Mouse (Mus musculus): ENCODE data around the gene Slc31a2. TPM values are rescaled to one million over a fixed set of nuclear protein-coding genes. Genes with fewer than 3 reads are reported as not detected.

Slc31a2 gene
- polyA plus RNA-seq, 1 experiment from 2014 or later: 13.6 TPM

DNA sequence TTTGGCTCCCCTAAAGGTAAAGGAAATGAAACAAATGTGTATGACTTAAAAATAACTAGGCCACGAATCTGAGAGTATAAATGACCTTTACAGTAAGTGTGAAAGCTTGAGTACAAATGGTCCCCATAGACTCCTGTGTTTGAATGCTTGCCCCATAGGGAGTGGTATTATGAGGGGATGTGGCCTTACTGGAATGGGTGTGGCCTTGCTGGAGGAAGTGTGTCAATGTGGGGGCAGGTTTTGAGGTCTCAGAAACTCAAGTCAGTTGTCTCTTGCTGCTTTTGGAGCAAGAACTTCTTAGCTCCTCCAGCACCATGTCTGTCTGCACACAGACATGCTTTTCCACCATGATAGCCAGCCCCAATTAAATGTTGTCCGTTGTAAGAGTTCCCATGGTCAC is 54.1 kb downstream of the Slc31a2 start:
- WGBS: 83% methylated on average over 2 of the region's 2 CpGs

DNA sequence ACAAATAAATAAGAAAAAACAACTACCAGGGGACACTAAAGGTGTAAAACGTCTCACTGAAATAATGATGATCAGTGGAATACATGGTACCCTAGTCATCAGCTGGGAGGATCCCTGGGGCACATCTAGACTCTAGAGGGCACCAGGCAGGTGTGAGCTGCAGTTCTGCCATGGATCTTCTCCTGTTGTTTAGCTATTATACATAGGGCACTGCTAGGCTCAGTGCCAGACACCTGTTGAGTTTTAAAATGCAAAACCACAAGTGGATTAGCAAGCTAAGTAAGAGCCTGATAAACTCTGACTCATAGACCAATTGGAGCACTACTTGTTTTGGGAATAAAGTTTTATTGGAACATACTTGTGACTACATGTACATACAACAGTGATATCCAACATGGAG is 55.9 kb downstream of the Slc31a2 start:
- no peak overlapping the region for H3K4me3 ChIP-seq (ENCODE audit: low read depth, low read length)
- H3K4me2 ChIP-seq (ENCODE audit: low read length): no peak overlapping the region
- DNase-seq (ENCODE audit: low spot score): no peak
- ATAC-seq (replicated peaks; ENCODE audit: low FRiP score, low TSS enrichment, low read depth): no peak
- no peaks in the 10 kb centered on the region for H3K4me1 ChIP-seq (replicated peaks; ENCODE audit: control insufficient read depth, insufficient read depth, low read length)
- no peak overlapping the region for H3K9ac ChIP-seq (ENCODE audit: low read length)
- H3K36me3 ChIP-seq (ENCODE audit: control insufficient read depth, insufficient read depth, low read length): peaks cover 61% of the 10 kb centered on the region
- H3K9me3 ChIP-seq (ENCODE audit: control insufficient read depth, low read length): no peaks in the 10 kb centered on the region
- no peaks in the 10 kb centered on the region for H3K27me3 ChIP-seq (replicated peaks; ENCODE audit: control insufficient read depth, insufficient read depth, low read length)
- H3K27ac ChIP-seq (ENCODE audit: low read depth): no peak overlapping the region
- 58% methylated on average over 1 of the region's 1 CpGs for WGBS

More for the DNA sequence above, 54.1 kb downstream of the Slc31a2 start:
- Histone ChIP-seq H3K9me3 (ENCODE audit: control insufficient read depth, low read length) (no peaks in the 10 kb centered on the region), H3K4me1 (replicated peaks; ENCODE audit: control insufficient read depth, insufficient read depth, low read length) (no peaks in the 10 kb centered on the region), H3K4me3 (ENCODE audit: low read depth, low read length) (no peak overlapping the region), H3K27ac (ENCODE audit: low read depth) (no peak overlapping the region), H3K27me3 (replicated peaks; ENCODE audit: control insufficient read depth, insufficient read depth, low read length) (no peaks in the 10 kb centered on the region), H3K9ac (ENCODE audit: low read length) (no peak overlapping the region), H3K36me3 (ENCODE audit: control insufficient read depth, insufficient read depth, low read length) (peaks cover 54% of the 10 kb centered on the region), H3K4me2 (ENCODE audit: low read length) (no peak overlapping the region)
- ATAC-seq (replicated peaks; ENCODE audit: low FRiP score, low TSS enrichment, low read depth) (no peak), DNase-seq (ENCODE audit: low spot score) (no peak)

DNA sequence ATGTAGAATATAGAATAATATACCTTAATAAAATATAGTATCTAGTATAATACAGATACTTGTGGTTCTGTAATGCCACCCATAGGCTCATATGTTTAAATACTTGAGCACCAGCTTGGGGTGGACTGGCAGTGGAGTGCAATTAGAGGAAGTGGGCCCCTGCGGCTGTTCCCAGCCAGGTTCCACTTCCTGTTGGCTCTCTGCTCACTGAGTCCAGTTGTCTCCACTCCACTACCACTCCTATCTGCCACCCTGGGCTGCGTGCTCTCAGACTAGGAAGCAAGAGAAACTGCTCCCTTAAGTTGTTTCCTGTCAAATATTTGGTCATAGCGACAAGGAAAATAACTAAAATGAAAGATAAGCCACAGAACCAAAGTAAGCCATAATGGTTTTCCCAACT is 60.3 kb downstream of the Slc31a2 start:
- Histone ChIP-seq H3K4me1 (replicated peaks; ENCODE audit: control insufficient read depth, insufficient read depth, low read length) (no peaks in the 10 kb centered on the region), H3K27me3 (replicated peaks; ENCODE audit: control insufficient read depth, insufficient read depth, low read length) (no peaks in the 10 kb centered on the region), H3K9me3 (ENCODE audit: control insufficient read depth, low read length) (no peaks in the 10 kb centered on the region), H3K9ac (ENCODE audit: low read length) (no peak overlapping the region), H3K4me2 (ENCODE audit: low read length) (no peak overlapping the region), H3K4me3 (ENCODE audit: low read depth, low read length) (no peak overlapping the region), H3K27ac (ENCODE audit: low read depth) (no peak overlapping the region), H3K36me3 (ENCODE audit: control insufficient read depth, insufficient read depth, low read length) (peaks cover 81% of the 10 kb centered on the region)
- DNase-seq (ENCODE audit: low spot score) (no peak), ATAC-seq (replicated peaks; ENCODE audit: low FRiP score, low TSS enrichment, low read depth) (no peak)
- WGBS: 95% methylated on average over 3 of the region's 3 CpGs

DNA sequence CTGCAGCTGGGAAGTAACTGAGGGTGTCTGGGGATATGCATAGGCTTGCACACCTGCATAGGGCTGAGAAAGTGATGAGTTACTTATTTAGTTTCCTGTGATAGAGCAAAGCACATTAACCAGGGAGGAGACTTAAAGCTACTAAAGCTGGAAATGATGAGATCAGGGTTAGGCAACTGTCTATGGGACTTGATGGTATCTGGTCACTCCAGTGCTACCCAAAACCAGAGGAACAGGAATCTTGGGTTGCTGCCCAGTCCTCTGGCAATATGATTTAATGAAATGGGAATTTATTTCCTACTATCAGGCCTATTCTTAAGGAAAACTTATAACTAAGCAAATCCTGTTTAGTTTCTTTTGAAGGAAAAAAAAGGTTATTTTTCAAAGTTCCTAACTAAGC is 63.7 kb downstream of the Slc31a2 start:
- ATAC-seq (replicated peaks; ENCODE audit: low FRiP score, low TSS enrichment, low read depth) (no peak), DNase-seq (ENCODE audit: low spot score) (no peak)
- no peaks in the 10 kb centered on the region for H3K27me3 ChIP-seq (replicated peaks; ENCODE audit: control insufficient read depth, insufficient read depth, low read length)

DNA sequence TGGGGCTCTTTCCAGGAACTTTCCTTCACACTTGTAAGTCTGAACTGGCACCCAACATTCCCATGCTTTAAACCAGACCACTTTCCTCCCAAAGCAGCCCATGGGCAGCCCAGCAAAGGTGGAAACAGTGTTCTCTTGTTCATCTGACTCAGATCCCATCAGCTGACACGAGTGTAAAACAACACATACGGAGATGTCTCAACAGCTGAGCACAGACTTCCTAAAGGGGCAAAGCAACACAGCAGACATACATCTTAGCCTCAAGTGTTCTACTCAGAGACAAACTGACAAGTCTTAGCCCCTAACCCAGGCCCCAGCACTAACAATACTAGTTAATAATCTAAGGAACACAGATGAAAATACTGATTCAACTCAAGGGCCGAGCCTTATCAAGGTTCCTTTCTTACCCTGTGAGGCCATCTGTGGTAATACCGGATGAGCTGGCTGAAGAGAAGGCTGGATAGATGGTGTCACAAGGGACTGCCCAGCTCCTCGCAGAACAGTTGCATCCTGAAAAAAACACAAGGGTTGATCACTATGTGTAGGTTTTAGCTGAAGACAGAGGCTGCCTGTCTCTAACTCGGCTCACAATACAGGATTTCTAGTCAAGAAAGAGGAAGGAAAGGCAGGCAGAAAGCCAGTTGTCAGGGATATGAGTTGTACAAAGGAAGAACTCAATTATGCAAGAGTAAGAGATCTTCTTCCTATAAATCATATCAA is 66.7 kb downstream of the Slc31a2 start:
- Histone ChIP-seq H3K36me3 (ENCODE audit: control insufficient read depth, insufficient read depth, low read length) (peaks cover 79% of the 10 kb centered on the region), H3K9ac (ENCODE audit: low read length) (no peak overlapping the region), H3K4me2 (ENCODE audit: low read length) (no peak overlapping the region), H3K4me3 (ENCODE audit: low read depth, low read length) (no peak overlapping the region), H3K9me3 (ENCODE audit: control insufficient read depth, low read length) (no peaks in the 10 kb centered on the region), H3K27me3 (replicated peaks; ENCODE audit: control insufficient read depth, insufficient read depth, low read length) (no peaks in the 10 kb centered on the region), H3K4me1 (replicated peaks; ENCODE audit: control insufficient read depth, insufficient read depth, low read length) (no peaks in the 10 kb centered on the region), H3K27ac (ENCODE audit: low read depth) (no peak overlapping the region)
- no peak for DNase-seq (ENCODE audit: low spot score)
- ATAC-seq (replicated peaks; ENCODE audit: low FRiP score, low TSS enrichment, low read depth): no peak
- 85% methylated on average over 6 of the region's 6 CpGs for WGBS

More for the DNA sequence above, 63.7 kb downstream of the Slc31a2 start:
- no peak overlapping the region for H3K9ac ChIP-seq (ENCODE audit: low read length)
- H3K4me3 ChIP-seq (ENCODE audit: low read depth, low read length): no peak overlapping the region
- H3K4me2 ChIP-seq (ENCODE audit: low read length): no peak overlapping the region
- no peak overlapping the region for H3K27ac ChIP-seq (ENCODE audit: low read depth)
- H3K4me1 ChIP-seq (replicated peaks; ENCODE audit: control insufficient read depth, insufficient read depth, low read length): no peaks in the 10 kb centered on the region
- peaks cover 79% of the 10 kb centered on the region for H3K36me3 ChIP-seq (ENCODE audit: control insufficient read depth, insufficient read depth, low read length)
- H3K9me3 ChIP-seq (ENCODE audit: control insufficient read depth, low read length): no peaks in the 10 kb centered on the region

DNA sequence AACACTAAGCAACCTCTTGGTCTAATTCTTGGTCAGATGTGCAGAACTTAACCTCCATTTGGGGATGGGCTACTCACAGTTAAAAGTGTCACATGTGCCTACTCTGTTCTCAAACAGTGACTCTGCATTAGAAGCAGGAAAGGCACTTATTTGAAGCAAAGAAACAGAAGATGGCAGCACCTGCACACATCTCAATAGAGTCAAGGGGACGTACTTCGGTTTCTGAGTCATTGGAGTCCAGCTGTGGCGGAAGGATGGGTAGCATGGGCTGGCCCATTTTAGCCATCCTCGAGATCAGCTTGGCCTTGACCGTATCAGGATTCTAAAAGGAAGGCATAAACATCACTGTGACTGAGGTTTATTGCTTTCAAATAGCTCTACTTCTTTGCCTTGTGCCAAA is 69.6 kb downstream of the Slc31a2 start:
- ATAC-seq (replicated peaks; ENCODE audit: low FRiP score, low TSS enrichment, low read depth) (no peak), DNase-seq (ENCODE audit: low spot score) (no peak)
- peaks cover 71% of the 10 kb centered on the region for H3K36me3 ChIP-seq (ENCODE audit: control insufficient read depth, insufficient read depth, low read length)
- H3K27me3 ChIP-seq (replicated peaks; ENCODE audit: control insufficient read depth, insufficient read depth, low read length): no peaks in the 10 kb centered on the region
- H3K4me1 ChIP-seq (replicated peaks; ENCODE audit: control insufficient read depth, insufficient read depth, low read length): no peaks in the 10 kb centered on the region
- H3K9me3 ChIP-seq (ENCODE audit: control insufficient read depth, low read length): no peaks in the 10 kb centered on the region
- H3K27ac ChIP-seq (ENCODE audit: low read depth): no peak overlapping the region
- H3K9ac ChIP-seq (ENCODE audit: low read length): no peak overlapping the region
- WGBS: 78% methylated on average over 5 of the region's 5 CpGs
- H3K4me2 ChIP-seq (ENCODE audit: low read length): no peak overlapping the region
- no peak overlapping the region for H3K4me3 ChIP-seq (ENCODE audit: low read depth, low read length)

DNA sequence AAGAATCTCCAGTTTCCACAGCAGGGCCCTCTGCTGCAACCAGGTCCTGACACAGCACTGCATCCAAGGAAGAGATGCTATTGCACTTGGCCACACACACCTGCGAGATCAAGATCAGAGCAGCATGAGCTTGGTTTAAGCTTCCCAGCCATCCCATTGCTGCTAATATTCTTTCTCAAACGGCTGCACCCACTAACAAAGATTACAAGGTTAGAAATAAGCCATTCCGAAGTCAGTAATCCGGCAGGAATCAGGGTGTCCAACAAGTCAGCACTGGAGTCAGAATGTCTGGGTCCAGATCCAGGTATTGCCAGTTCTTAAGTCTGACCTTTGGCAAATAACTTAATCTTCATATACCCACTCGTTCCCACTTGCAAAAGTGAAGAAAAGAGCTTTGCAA is 76.2 kb downstream of the Slc31a2 start:
- H3K27me3 ChIP-seq (replicated peaks; ENCODE audit: control insufficient read depth, insufficient read depth, low read length): no peaks in the 10 kb centered on the region
- no peak overlapping the region for H3K4me2 ChIP-seq (ENCODE audit: low read length)
- no peak overlapping the region for H3K27ac ChIP-seq (ENCODE audit: low read depth)
- no peak overlapping the region for H3K9ac ChIP-seq (ENCODE audit: low read length)
- no peaks in the 10 kb centered on the region for H3K4me1 ChIP-seq (replicated peaks; ENCODE audit: control insufficient read depth, insufficient read depth, low read length)
- ATAC-seq (replicated peaks; ENCODE audit: low FRiP score, low TSS enrichment, low read depth) (no peak), DNase-seq (ENCODE audit: low spot score) (no peak)
- peaks cover 48% of the 10 kb centered on the region for H3K36me3 ChIP-seq (ENCODE audit: control insufficient read depth, insufficient read depth, low read length)
- 93% methylated on average over 5 of the region's 5 CpGs for WGBS
- no peak overlapping the region for H3K4me3 ChIP-seq (ENCODE audit: low read depth, low read length)
- H3K9me3 ChIP-seq (ENCODE audit: control insufficient read depth, low read length): no peaks in the 10 kb centered on the region

DNA sequence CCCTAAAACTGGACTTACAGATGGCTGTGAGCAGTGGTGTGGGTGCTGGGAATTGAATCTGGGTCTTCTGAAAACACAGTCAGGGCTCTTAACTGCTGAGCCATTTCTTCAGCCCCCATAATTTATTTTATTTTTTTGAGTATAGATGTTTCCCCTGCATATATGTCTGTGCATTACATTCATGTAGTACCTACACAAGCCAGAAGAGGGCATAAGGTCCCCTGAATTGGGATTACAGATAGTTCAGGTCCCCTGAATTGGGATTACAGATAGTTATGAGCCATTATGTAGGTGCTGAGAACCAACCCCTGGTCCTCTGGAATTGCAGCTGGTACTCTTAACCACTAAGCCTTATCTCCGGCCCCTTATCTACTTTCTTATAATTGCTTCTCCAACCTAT is 81.6 kb downstream of the Slc31a2 start:
- H3K27me3 ChIP-seq (replicated peaks; ENCODE audit: control insufficient read depth, insufficient read depth, low read length): no peaks in the 10 kb centered on the region
- H3K4me3 ChIP-seq (ENCODE audit: low read depth, low read length): no peak overlapping the region
- no peak overlapping the region for H3K27ac ChIP-seq (ENCODE audit: low read depth)
- DNase-seq (ENCODE audit: low spot score): no peak
- H3K9me3 ChIP-seq (ENCODE audit: control insufficient read depth, low read length): no peaks in the 10 kb centered on the region
- no peak overlapping the region for H3K9ac ChIP-seq (ENCODE audit: low read length)
- peaks cover 48% of the 10 kb centered on the region for H3K36me3 ChIP-seq (ENCODE audit: control insufficient read depth, insufficient read depth, low read length)
- H3K4me1 ChIP-seq (replicated peaks; ENCODE audit: control insufficient read depth, insufficient read depth, low read length): no peaks in the 10 kb centered on the region; the same call in 1 of the 2 replicates
- H3K4me2 ChIP-seq (ENCODE audit: low read length): no peak overlapping the region
- ATAC-seq (replicated peaks; ENCODE audit: low FRiP score, low TSS enrichment, low read depth): no peak
- WGBS: 88% methylated on average over 1 of the region's 1 CpGs

DNA sequence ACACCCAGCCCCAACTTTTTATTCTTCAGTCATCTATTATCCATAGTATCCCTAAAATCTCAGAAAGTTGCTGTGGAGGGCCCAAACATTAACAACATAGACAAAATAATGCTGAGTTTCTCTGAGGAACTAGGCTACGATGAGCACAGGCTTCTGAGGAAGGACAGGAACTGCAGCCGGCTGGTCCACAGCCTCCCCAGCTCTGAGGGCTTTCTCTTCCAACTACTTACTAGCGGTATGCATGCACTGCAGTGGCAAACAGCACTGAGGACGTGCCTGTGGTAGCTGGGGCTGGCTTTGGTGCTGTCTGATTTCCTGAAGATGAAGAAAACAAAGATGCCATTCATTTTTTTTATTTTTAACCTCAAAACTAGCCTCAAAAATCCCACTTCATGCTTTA is 83.5 kb downstream of the Slc31a2 start:
- WGBS: 80% methylated on average over 4 of the region's 4 CpGs
- H3K4me3 ChIP-seq (ENCODE audit: low read depth, low read length): no peak overlapping the region
- no peak for ATAC-seq (replicated peaks; ENCODE audit: low FRiP score, low TSS enrichment, low read depth)

More for the DNA sequence above, 83.5 kb downstream of the Slc31a2 start:
- Histone ChIP-seq H3K4me1 (replicated peaks; ENCODE audit: control insufficient read depth, insufficient read depth, low read length) (no peaks in the 10 kb centered on the region; the same call in 1 of the 2 replicates), H3K4me2 (ENCODE audit: low read length) (no peak overlapping the region), H3K27ac (ENCODE audit: low read depth) (no peak overlapping the region), H3K27me3 (replicated peaks; ENCODE audit: control insufficient read depth, insufficient read depth, low read length) (no peaks in the 10 kb centered on the region), H3K9me3 (ENCODE audit: control insufficient read depth, low read length) (no peaks in the 10 kb centered on the region), H3K9ac (ENCODE audit: low read length) (no peak overlapping the region), H3K36me3 (ENCODE audit: control insufficient read depth, insufficient read depth, low read length) (peaks cover 53% of the 10 kb centered on the region)
- DNase-seq (ENCODE audit: low spot score): no peak
